Mouse (Mus musculus) forebrain, embryonic 13.5 days (tissue): ENCODE measurements at regions not wholly inside any gene's neighbourhood (a gene's known extent, or its start where the extent isn't known, plus 50 kb on each side); places are given as distances from the start of the nearest gene placed in this dataset.
A peak's percentile ranks its signal among the peaks of the same experiment; 100 is the strongest.

Source experiments
- ATAC-seq: fragments of 200-750 bp; cut with Nextera tagmentation; 2 replicates; pipeline ENCODE4 v1.8.0; 2017
- H3K27ac ChIP-seq: fragments of 300-500 bp; sonication (generic); 2 replicates; pipeline ENCODE4 v1.5.1; 2015; ENCODE audit warnings: inconsistent platforms, mild to moderate bottlenecking, moderate library complexity
- H3K27me3 ChIP-seq: fragments of 300-500 bp; sonication (generic); 2 replicates; pipeline ENCODE4 v1.6.1; 2015; ENCODE audit warnings: mild to moderate bottlenecking, inconsistent platforms
- H3K36me3 ChIP-seq: fragments of 300-500 bp; sonication (generic); 2 replicates; pipeline ENCODE4 v1.6.1; 2015; ENCODE audit warnings: mild to moderate bottlenecking, inconsistent platforms; ENCODE audit not compliant: poor library complexity, severe bottlenecking
- H3K4me1 ChIP-seq: fragments of 300-500 bp; sonication (generic); 2 replicates; pipeline ENCODE4 v1.6.1; 2015; ENCODE audit warnings: inconsistent platforms
- H3K4me2 ChIP-seq: fragments of 300-500 bp; sonication (generic); 2 replicates; pipeline ENCODE4 v1.6.1; 2015; ENCODE audit warnings: inconsistent platforms, mild to moderate bottlenecking, moderate library complexity
- H3K4me3 ChIP-seq: fragments of 300-500 bp; sonication (generic); 2 replicates; pipeline ENCODE4 v1.5.1; 2015; ENCODE audit warnings: mild to moderate bottlenecking, inconsistent platforms
- H3K9ac ChIP-seq: fragments of 300-500 bp; sonication (generic); 2 replicates; pipeline ENCODE4 v1.6.1; 2015; ENCODE audit warnings: mild to moderate bottlenecking, inconsistent platforms
- H3K9me3 ChIP-seq: fragments of 300-500 bp; sonication (generic); replicated peaks from 2 replicates; pipeline ENCODE4 v1.6.1; 2016; ENCODE audit warnings: inconsistent platforms
- WGBS: fragments of 180-500 bp; shearing (Covaris S2); methylation state at CpG from one replicate; pipeline ENCODE4 v1.1.7; 2015; 5-methylcytosine and 5-hydroxymethylcytosine counted together

DNA sequence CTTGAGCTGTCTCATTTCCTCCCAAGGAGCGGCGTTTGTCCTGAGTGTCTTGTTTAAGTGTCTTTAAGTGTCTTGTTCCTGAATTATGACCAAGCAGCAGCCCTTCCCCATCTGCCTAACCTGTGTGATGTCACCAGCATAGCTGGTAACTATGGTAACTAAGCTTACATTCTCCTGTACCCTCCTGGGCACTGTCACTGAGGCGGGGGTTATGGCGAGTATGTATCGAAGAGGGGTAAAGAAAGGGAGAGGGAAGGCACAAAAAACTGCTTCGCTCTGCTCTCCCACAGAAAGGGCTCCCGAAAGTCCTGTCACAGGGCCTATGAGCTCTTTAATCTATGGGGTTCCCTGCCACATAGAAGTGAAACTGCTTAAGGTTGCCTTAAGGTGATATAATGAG, 89.6 kb downstream of the Ppp4r2 start:
- 81% methylated on average over 7 of the region's 7 CpGs for WGBS
- Histone ChIP-seq H3K4me1 (no peaks in the 10 kb centered on the region), H3K27me3 (no peaks in the 10 kb centered on the region), H3K9ac (no peak overlapping the region), H3K4me2 (no peak overlapping the region), H3K9me3 (no peaks in the 10 kb centered on the region), H3K4me3 (no peak overlapping the region), H3K27ac (no peak overlapping the region), H3K36me3 (no peaks in the 10 kb centered on the region)
- ATAC-seq: 0 out of 2 replicates have a peak, but pooled peaks have one; percentile 30

DNA sequence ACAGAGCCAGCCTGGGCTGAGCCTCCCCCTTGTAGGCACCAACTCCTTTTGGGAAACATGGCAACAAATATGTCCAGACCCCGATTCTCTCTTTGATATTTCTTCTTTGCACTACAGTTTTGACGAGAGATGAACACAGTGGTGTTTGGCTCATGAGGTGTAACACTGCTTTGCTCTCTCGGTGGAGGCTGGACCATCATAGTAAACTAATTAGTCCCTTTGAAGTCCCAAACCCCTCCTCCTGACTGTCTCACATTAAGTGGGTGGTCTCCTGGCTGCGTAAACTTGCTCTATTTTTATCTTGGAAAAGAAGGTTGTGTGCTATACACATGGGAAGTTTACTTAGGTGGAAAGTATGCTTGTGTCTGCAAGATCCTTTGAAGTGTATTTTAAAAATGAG, 90.3 kb downstream of the Ppp4r2 start:
- Histone ChIP-seq H3K27me3 (no peaks in the 10 kb centered on the region), H3K36me3 (no peaks in the 10 kb centered on the region), H3K4me1 (no peaks in the 10 kb centered on the region), H3K9me3 (no peaks in the 10 kb centered on the region), H3K4me3 (no peak overlapping the region), H3K4me2 (no peak overlapping the region), H3K27ac (no peak overlapping the region), H3K9ac (no peak overlapping the region)
- 53% methylated on average over 4 of the region's 4 CpGs for WGBS
- ATAC-seq: no peak

DNA sequence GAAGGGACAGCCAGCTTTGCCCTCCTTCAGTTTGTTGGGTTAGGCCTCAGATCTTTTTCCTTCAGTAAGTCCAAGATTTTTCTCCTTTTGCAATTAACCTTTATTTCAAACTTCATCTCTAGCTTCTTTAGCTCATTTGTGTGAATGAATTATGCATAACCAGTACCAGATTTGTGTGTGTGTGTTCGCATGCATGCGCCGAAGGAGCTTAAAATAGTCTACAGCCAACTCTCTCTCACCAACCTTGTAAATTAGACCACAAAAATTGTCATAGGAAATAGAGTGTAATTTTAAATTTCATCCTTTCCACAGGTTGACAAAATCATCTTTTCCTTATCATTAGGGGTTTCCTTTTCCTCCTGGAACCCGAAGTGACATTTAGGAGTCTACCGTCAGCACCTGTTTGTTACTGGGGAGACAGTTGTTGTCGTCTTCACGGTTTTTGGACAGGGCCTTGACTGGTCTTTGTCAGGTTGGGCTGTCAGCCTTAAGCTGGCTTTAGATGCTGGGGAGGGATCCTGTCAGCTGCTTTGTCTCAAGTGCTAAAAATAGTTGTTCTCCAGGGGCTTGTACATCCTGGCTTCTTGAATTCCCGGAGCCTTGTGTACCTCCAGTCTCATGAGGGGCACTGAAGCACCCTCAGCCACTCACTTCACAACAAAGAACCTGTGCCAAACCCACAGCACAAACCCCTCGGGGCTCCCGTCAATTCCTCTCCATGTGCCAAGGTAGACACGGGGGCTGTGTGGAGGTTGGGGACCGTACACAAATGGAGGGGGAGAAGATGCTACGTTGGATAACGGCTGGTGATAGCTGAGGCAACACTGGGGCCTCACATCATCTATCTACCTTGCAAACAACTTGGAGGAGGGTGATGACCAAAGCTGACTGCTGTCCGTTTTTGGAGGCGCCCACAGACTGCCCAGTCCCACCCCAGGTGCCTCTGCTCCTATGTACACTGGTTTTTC, 95.7 kb downstream of the Ppp4r2 start:
- Histone ChIP-seq H3K27ac (no peak overlapping the region), H3K36me3 (no peaks in the 10 kb centered on the region), H3K4me2 (no peak overlapping the region), H3K4me1 (0 out of 2 replicates have a peak, but pooled peaks cover 3% of the 10 kb centered on the region), H3K4me3 (no peak overlapping the region), H3K27me3 (no peaks in the 10 kb centered on the region), H3K9ac (no peak overlapping the region), H3K9me3 (no peaks in the 10 kb centered on the region)
- no peak for ATAC-seq
- WGBS: 82% methylated on average over 16 of the region's 16 CpGs

DNA sequence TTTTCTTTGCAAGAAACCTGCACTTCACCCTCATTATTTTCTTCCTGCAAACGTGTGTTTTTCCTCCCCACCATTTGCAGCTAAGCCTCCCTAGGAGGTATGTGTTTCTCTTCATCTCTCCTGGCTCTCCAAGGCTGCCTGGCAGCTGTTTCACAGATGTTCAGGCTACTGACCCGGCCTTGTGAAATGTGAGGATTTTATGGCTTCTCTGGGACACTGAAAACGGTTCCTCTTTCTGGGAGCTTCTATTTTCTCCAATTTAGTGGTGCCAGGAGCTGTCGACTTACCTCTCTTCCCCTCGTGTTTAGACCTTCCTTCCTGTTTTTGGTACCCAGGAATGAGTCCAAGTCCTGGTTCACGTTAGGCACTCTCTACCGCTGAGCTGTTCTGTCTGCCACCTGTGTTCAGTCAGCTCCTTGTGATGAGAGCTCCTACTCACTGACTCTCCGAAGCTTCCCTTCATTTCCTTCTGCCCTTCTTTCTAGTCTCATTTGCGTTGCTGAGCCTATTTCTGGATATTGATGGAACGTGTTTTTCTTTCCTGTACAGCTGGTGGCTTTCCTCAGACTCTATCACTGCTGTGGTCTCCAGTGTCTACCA, 96.4 kb downstream of the Ppp4r2 start:
- H3K36me3 ChIP-seq: no peaks in the 10 kb centered on the region
- no peak overlapping the region for H3K9ac ChIP-seq
- H3K9me3 ChIP-seq: no peaks in the 10 kb centered on the region
- 74% methylated on average over 10 of the region's 10 CpGs for WGBS
- no peak overlapping the region for H3K4me2 ChIP-seq
- H3K27me3 ChIP-seq: no peaks in the 10 kb centered on the region
- 0 out of 2 replicates have a peak, but pooled peaks cover 3% of the 10 kb centered on the region for H3K4me1 ChIP-seq
- no peak overlapping the region for H3K4me3 ChIP-seq
- no peak for ATAC-seq
- H3K27ac ChIP-seq: no peak overlapping the region

DNA sequence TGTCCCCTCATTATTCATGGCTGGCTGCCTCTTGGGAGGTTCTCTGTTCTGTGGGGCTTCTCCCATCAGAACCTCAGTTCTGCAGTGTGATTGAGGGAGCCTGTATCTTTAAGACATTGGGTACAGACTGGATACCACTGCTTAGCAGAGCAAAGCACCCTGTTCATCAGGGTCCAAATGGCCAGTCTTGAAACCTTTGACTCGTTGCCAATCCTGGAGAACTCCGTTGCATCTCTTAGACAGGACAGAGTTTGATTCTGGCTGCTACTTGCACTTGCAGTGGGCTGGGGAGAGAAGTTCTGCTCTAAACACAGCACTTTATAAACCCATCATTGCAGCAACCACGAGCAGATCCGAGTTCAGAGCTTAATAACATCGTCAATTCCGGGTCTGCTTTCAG, 97.3 kb downstream of the Ppp4r2 start:
- H3K4me1 ChIP-seq: 0 out of 2 replicates have a peak, but pooled peaks cover 3% of the 10 kb centered on the region
- WGBS: 89% methylated on average over 6 of the region's 6 CpGs
- no peak for ATAC-seq
- no peaks in the 10 kb centered on the region for H3K27me3 ChIP-seq
- H3K4me2 ChIP-seq: no peak overlapping the region
- H3K9me3 ChIP-seq: no peaks in the 10 kb centered on the region
- H3K36me3 ChIP-seq: no peaks in the 10 kb centered on the region
- no peak overlapping the region for H3K4me3 ChIP-seq
- H3K9ac ChIP-seq: no peak overlapping the region
- no peak overlapping the region for H3K27ac ChIP-seq

DNA sequence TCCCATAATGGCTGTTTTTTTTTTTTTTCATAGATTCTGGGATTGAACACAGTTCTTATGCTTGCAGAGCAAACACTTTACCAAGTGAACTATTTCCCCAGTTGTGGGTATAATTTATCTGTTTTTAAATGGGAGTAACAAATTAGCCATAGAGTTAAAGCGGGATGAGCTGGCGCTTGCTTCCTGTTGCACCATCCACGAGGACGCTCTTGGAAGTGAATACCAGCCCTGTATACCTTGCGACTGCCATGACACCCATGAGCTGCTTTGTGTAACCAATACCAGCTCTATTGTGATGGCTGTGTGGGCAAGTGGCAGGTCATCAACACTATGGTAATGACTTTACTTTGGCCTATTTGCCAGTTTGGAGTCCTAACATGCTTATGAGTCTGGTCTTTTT, 101.0 kb downstream of the Ppp4r2 start:
- no peak overlapping the region for H3K4me3 ChIP-seq
- no peak overlapping the region for H3K9ac ChIP-seq
- no peaks in the 10 kb centered on the region for H3K27me3 ChIP-seq
- H3K4me1 ChIP-seq: 0 out of 2 replicates have a peak, but pooled peaks cover 3% of the 10 kb centered on the region
- no peaks in the 10 kb centered on the region for H3K36me3 ChIP-seq
- H3K4me2 ChIP-seq: no peak overlapping the region
- ATAC-seq: no peak
- no peaks in the 10 kb centered on the region for H3K9me3 ChIP-seq
- no peak overlapping the region for H3K27ac ChIP-seq
- 95% methylated on average over 5 of the region's 5 CpGs for WGBS

DNA sequence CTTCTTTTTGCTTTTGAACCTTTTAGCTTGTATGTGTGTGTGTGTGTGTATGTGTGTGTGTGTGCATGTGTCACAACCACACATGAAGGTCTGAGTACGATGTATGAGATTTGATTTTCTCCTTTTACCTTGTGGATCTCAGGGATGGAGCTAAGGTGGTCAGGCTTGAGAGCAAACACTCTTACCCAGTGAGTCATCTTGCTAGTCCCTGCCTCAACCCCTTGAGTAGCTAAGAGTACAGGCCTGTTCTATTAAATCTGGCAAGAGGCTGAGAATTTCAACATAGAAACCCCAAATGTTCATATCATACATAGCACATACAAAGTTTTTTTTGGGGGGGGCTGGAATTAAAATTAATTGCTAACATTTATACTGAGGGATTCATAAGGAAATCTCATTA, 104.4 kb downstream of the Ppp4r2 start:
- Histone ChIP-seq H3K36me3 (no peaks in the 10 kb centered on the region), H3K4me1 (0 out of 2 replicates have a peak, but pooled peaks cover 3% of the 10 kb centered on the region), H3K27me3 (no peaks in the 10 kb centered on the region), H3K27ac (no peak overlapping the region), H3K9ac (no peak overlapping the region), H3K9me3 (no peaks in the 10 kb centered on the region), H3K4me3 (no peak overlapping the region), H3K4me2 (no peak overlapping the region)
- 96% methylated on average over 1 of the region's 1 CpGs for WGBS
- ATAC-seq: no peak

DNA sequence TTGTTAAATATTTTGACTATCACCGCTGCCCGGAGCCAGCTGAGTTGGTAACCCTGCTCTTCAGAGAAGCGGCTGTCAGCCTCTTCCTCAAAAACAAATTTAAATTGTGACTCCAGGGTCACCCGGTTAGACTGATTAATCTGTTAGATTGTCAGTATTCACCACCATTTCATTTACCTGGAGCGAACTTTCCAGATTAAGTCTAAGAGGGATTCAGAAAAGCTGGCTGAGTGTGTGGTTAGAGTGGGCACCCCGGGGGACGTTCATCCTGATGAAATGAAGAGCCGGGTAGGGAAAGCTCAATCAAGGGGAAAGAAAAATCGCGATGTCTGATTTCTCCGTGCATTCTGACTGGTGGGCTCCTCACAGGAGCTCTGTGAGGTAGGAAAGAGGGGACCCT, 105.0 kb downstream of the Ppp4r2 start:
- Histone ChIP-seq H3K9ac (no peak overlapping the region), H3K4me3 (no peak overlapping the region), H3K4me1 (0 out of 2 replicates have a peak, but pooled peaks cover 3% of the 10 kb centered on the region), H3K27me3 (no peaks in the 10 kb centered on the region), H3K9me3 (no peaks in the 10 kb centered on the region), H3K27ac (no peak overlapping the region), H3K4me2 (no peak overlapping the region), H3K36me3 (no peaks in the 10 kb centered on the region)
- ATAC-seq: no peak
- 70% methylated on average over 11 of the region's 11 CpGs for WGBS

DNA sequence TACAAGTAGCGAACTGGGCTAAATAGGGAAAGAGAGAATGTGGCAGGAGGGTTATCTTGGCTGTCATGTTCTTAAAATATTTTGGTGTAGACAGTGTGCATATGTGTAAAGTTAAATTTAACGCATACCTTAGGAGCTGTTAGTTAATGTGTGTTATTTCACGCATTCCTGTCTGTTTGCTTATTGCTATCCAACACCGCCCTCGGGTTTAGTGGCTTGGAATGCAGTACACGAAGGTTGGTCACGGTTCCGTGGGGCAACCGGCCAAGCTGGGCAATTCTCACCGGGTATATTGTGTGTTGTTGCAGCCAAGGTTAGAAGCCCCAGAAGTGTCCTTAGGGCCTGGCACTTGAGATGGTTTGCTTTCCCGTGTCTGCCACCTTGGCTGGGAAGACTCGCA, 105.6 kb downstream of the Ppp4r2 start:
- Histone ChIP-seq H3K4me1 (no peaks in the 10 kb centered on the region), H3K27ac (no peak overlapping the region), H3K9me3 (no peaks in the 10 kb centered on the region), H3K27me3 (no peaks in the 10 kb centered on the region), H3K4me2 (no peak overlapping the region), H3K36me3 (no peaks in the 10 kb centered on the region), H3K9ac (no peak overlapping the region), H3K4me3 (no peak overlapping the region)
- ATAC-seq: no peak
- WGBS: 89% methylated on average over 12 of the region's 12 CpGs

DNA sequence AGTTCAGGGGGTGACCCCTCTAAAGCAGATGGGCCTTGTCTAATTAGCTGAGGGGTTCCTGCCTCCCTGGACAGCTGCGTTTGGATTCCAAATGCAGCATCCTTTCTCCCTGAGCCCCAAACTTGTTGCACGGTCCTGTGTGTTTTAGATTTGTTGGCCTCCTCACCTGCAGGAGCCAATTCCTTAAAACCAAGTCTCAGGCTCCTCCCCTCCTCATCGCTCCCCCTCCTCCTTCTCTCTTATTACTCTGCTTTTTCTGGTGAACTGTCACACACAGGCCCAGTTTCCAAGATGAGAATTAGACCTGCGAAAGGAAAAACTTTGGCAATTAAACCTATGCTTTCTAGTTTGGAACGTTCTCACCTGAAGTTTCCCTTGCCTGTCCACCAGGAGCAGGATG, 106.3 kb downstream of the Ppp4r2 start:
- Histone ChIP-seq H3K9me3 (no peaks in the 10 kb centered on the region), H3K36me3 (no peaks in the 10 kb centered on the region), H3K27ac (no peak overlapping the region), H3K4me1 (no peaks in the 10 kb centered on the region), H3K4me2 (no peak overlapping the region), H3K4me3 (no peak overlapping the region), H3K9ac (no peak overlapping the region), H3K27me3 (no peaks in the 10 kb centered on the region)
- 86% methylated on average over 5 of the region's 5 CpGs for WGBS
- no peak for ATAC-seq

DNA sequence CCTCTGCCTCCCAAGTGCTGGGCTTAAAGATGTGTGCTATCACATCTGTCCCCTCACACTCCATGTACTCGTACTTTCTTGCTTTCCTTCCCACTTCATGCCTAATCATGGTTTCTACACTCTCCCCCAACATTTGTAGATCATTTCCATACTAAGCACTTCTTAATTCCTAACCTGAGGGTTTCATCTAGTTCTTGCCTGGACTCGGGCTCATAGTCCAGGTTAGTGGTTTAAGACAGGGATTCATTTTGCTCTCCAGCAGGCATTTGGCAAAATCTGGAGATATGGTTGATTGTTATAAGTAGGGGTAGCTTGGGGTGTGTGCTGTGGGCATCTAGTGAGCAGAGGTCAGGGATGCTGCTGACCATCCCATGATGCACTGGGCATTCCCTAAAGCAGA, 108.3 kb downstream of the Ppp4r2 start:
- Histone ChIP-seq H3K27ac (no peak overlapping the region), H3K9ac (no peak overlapping the region), H3K36me3 (no peaks in the 10 kb centered on the region), H3K4me1 (no peaks in the 10 kb centered on the region), H3K27me3 (no peaks in the 10 kb centered on the region), H3K9me3 (no peaks in the 10 kb centered on the region), H3K4me2 (no peak overlapping the region), H3K4me3 (no peak overlapping the region)
- ATAC-seq: no peak
- 88% methylated on average over 2 of the region's 2 CpGs for WGBS

DNA sequence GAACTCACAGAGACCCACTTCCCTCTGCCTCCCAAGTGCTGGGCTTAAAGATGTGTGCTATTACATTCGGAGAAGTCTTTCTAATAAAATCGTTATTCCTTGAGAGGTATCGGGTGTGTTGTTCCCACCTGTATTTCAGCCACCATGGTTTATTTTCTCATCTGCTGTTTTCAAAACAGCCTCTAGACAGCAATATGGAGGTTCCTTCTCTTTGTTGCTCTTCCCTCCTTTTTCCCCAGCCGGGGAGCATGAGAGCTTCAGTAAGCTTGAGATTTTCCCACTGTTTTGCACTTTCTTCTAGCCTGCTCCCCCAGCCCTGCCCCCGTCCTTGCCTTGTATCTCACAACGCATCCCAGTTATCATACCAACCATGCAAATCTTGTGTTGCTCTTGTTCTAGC, 109.5 kb downstream of the Ppp4r2 start:
- Histone ChIP-seq H3K36me3 (no peaks in the 10 kb centered on the region), H3K27me3 (no peaks in the 10 kb centered on the region), H3K4me3 (no peak overlapping the region), H3K4me2 (no peak overlapping the region), H3K9me3 (no peaks in the 10 kb centered on the region), H3K27ac (no peak overlapping the region), H3K4me1 (no peaks in the 10 kb centered on the region), H3K9ac (no peak overlapping the region)
- no peak for ATAC-seq
- WGBS: 89% methylated on average over 6 of the region's 6 CpGs
